Mouse (Mus musculus) spleen, adult 12 weeks (tissue): Measurements from ENCODE around the gene Prdx5.
A peak's percentile ranks its signal among the peaks of the same experiment; 100 is the strongest.
"Not testable (repeated sequence)": the region's sequence is repeated elsewhere in the genome, so short reads cannot be mapped to it uniquely, and the experiment has no call there.

ENCODE experiments used
- DNase-seq: peaks from one replicate; pipeline ENCODE4 v3.0.0; 2022; ENCODE audit warnings: low spot score

Gene Prdx5

GRCm38 (mm10) chr19:6919431-6919830, 9.5 kb upstream of the Prdx5 start:
- DNase-seq, result no peak

DNA sequence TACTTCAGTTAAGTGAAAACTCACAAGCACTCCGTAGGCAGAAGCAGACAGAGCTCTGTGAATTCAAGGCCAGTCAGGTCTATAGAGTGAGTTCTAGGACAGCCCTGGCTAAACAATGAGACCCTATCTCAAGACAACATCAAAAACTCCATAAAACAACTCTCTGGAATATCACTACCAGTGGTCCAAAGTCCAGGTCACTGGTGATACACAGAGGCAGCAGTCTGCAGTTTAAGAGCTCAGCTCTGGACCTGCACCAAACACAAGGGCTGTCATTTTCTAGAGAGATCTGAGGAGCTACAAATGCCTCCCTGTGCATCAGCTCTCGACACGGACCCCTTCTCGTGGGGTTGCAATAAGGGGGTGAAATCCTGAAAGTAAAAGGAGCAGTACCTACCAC, 8.4 kb upstream of the Prdx5 start:
- no peak for DNase-seq

GRCm38 (mm10) chr19:6916496-6916895, 6.6 kb upstream of the Prdx5 start:
- DNase-seq, result no peak

GRCm38 (mm10) chr19:6915276-6915675, 5.4 kb upstream of the Prdx5 start:
- no peak for DNase-seq

GRCm38 (mm10) chr19:6914540-6914939, 4.6 kb upstream of the Prdx5 start:
- no peak for DNase-seq

- DNase-seq, result no peak
Observed at GRCm38 (mm10) chr19:6913991-6914390, 4.1 kb upstream of the Prdx5 start.

DNA sequence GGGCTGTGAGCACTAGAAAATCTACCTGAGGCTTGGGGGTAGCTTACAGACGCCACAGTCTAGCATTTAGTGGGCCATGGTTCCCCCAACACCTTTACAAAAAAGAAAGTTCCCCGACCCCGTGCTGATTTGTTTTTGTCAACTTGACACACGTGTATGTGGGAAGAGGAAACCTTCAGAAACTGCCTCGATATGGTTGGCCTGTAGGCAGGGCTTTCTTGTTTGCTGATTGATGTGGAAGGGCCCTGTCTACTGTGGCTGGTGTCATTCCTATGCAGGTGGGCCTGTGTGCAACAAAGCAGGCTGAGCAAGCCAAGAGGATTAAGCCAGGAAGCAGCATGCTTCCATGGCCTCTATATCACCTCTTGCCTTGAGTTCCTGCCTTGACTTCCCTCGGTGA, 3.1 kb upstream of the Prdx5 start:
- no peak for DNase-seq

DNA sequence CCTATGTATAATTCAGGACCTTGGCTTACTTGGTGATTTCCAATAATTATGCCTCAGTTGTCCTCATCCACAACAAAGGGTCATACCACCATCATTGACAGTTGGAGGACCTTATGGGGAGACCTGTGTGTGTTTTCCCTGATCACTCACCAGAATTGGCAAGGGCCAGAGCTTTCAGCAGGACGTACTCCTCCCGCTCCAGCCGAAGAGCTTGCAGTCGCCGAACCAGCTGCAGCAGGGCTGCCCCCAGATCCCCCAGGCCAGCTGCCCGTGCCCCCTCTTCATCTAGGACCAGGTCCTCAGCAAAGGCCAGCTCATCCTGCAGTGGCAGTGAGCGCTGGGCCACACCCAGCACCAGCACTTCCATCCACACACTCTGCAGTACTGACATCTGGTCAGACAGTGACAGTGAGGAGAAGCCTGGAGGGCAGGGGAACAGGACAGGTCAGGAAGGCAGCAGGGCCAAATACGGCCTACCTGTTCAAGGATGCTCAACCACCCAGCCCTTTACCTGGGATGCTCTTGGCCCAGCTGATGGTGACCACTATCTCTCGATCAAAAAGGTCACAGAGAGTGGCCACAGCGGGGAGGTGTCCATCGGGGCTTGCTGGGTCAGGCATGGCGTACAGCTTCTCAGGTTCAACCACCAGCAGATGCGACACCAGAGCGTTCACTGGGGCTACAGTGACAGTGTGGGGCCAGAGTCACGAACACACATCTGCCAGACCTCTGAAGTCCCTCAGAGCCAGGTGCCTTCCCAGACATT, 2.5 kb upstream of the Prdx5 start:
- no peak for DNase-seq

- DNase-seq, result no peak
Observed at GRCm38 (mm10) chr19:6911101-6912074, 1.5 kb upstream of the Prdx5 start.

DNA sequence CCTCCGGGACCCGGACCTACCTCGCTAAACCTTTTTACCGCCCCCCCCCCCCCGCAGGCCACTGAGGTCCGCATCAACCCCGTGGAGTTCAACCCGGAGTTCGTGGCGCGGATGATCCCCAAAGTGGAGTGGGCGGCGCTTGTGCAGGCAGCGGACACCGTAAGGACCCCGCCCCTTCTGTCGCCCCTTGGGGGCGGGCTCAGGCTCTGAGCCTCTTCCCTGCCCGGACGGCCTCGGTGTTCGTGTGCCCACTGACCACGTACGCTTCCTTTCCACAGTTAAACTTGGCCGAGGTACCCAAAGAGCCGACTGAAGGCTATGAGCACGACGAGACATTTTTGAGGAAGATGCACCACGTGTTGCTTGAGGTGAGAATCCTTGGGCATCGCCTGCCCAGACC, 400 bp upstream of the Prdx5 start:
- peak; percentile 40 for DNase-seq

DNA sequence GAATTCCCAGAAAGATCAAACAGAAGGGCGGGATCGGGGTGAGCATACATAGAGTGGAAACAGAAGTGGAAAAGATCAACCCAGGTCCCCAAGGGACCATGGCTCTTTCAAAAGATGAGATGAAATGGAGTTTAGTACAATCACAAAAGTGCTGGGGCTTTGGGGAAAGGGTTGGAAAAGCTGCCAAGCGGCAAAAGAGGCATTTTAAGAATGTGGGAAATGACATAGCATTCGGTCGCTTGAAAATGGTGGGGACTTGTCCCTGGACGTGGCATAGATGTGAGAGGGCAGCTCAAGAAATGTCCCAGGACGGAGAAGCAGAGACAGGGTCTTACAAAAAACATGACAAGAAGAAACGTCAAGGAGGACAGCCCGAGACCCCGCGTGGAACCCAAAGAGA, 885 bp downstream of the Prdx5 start:
- no peak for DNase-seq

DNA sequence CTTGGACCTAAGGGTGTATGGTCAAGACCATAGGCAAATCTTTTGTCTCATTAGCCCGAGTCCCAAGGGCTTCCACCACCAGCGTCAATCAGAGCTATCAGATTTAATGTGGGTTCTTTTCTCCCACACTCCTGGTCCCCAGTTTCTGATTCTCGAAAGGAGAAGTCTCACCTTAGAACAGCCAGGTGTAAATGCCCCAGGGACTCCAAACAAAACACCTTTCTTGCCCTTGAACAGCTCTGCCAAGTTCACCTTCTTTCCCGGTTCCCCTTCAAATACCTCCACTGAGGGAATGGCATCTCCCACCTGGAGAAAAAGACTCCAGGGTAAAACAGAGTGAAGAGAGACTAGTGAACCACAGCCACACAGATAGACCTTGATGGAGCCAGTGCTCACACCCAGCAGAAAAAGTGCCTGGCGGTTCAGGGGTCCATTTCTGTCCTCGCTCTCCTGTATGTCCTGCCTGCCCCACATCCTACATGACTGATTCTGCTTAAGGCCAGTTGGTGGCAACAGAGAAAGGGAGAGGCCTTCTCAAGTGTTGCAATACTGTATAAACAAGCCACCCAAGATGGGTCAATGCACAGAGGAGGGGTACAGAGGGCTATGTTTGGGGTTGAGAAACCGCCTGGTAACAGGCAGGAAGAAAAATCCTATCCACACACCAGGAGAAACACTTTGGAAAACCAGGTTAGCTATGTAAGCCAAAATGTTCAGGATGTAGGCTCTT, 1.9 kb downstream of the Prdx5 start:
- DNase-seq, result no peak

GRCm38 (mm10) chr19:6907094-6907493, 2.8 kb downstream of the Prdx5 start:
- no peak for DNase-seq

DNA sequence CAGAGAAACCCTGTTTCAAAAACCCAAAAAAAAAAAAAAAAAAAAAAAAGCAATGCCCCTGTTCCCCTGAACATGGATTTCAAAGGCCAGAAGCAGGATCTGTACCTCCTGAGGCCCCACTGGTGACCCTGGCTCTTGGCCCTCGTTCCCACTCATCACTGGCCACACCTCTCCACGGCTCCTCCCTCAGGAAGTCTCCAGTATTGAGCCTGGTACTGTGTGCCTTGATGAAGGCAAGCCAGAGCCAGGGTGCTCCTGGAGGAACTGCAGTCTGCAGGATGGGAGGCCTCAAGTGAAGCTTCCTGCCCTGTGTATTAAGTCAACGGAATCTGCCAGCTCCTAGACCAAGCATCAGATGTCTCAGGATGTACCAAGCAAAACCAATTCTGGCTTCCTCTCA, 3.7 kb downstream of the Prdx5 start:
- DNase-seq, result no peak

DNA sequence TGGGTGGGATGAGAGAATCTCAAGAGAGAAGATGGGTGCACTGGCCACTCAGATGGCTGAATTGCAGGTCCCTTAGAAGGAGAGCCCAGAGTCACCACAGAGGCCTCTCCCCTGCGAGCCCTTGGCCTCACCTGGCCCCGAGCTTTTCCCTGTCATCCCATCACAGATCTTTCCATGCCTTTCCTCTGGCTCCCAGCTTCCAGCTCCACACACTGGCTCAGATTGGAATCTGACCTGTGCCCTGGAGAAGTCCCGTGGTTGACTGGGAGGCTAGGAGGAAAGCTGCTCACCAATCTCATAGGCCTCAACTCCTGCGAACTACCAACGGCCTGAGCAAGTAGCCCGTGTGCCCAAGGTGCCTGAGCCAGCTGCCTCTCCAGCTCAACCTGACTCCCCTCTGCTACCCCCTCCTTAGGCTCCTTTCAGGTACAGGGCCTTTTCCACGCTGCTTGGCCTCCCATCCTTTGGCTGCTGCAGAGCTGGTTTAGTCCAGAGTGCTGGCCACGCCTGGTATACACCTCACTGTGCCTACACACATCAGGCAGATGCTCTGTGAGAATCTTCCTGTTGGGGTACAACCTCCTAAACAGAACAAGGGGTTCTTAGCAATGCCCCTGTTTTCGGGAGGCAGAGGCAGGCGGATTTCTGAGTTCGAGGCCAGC, 4.3 kb downstream of the Prdx5 start:
- no peak for DNase-seq

DNA sequence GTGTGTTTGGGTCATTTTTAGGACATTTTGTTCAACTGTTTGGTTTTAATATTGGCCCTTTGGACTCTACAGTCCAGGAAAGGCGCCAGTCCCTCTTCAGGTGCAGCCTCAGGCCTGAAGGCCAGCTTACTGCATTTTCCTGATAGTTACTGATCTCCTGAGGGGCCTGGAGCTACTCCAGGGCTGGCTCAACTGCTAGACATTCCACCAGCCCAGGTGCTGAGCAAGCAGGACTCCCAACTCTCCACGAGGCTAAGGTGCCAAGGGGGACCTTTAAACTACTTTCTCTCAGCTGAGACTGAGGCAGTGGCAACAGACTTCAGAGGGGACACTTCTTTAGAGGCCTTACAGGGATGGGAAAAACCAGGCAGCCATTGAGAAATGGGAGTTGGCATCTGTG, 5.1 kb downstream of the Prdx5 start:
- no peak for DNase-seq

DNA sequence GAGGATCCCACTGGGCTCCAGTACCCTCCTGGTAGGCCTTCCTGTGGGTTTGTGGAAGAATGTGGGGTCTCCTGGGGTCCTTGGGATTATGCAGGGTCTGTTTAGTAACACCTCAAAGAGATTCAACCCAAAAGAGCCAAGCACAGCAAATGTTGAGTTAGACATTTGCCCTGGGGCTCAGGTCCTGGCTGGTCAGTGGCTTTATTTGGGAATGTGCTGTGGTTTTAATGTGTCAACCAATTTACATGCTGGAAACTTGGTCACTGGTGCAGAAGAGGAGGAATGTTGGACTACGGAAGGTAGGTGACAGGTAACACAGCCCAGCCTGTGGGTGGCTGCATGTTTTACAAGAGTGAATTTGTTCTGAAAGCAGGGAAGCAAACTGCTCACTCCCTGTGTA, 6.9 kb downstream of the Prdx5 start:
- DNase-seq, result no peak

- no peak for DNase-seq
Observed at GRCm38 (mm10) chr19:6899641-6900040, 10.3 kb downstream of the Prdx5 start.

GRCm38 (mm10) chr19:6895608-6896305, 14.1 kb downstream of the Prdx5 start:
- not testable (repeated sequence) for DNase-seq

GRCm38 (mm10) chr19:6893731-6894451, 16.0 kb downstream of the Prdx5 start:
- no peak for DNase-seq

DNA sequence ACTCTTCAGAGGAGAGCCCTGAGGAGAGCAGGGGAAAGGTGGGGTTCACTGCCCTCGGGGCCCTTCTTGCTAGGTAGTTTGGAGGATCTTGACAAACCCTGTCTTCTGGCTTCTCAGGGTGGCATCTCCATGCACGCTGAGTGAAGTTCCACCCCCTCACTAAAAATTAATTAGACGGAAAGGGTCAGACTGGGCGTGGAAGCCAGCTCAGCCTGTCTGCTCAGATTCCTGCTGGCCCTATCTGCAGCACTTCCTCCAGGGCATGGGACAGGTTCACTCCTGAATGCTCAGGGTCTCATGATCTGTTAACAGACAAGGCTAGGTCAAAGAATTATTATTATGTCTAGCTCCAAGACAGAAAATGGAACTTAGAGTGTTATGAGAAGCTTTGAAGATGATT, 17.4 kb downstream of the Prdx5 start:
- DNase-seq, result no peak
